Mouse (Mus musculus): ENCODE measurements around the gene Galp. TPM values are rescaled to one million over a fixed set of nuclear protein-coding genes. Genes with fewer than 3 reads are reported as not detected.
A peak's percentile ranks its signal among the peaks of the same experiment; 100 is the strongest.

Galp gene
- polyA plus RNA-seq, 1 experiment from 2014 or later: not detected

DNA sequence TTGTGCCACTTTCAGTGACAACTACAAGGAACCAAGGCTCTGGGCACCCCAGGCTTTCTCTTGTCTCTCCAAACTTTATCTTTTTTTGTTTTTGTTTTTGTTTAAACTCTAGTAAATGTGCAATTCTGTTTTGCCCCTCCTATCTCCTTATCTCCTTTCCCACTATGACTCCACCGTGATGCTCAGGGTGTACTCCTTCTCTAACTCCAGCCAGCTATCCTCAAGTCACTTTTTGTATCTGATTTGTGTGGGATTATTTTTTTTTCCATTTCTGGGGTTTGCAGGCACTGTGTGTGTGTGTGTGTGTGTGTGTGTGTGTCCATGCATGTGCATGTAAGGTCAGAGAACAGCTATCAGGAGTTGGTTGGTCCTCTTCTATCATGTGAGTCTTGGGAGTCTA, 39.4 kb upstream of the Galp start:
- Histone ChIP-seq H3K36me3 (ENCODE audit: control insufficient read depth, insufficient read depth) (no peaks in the 10 kb centered on the region), H3K9ac (replicated peaks; ENCODE audit: low read depth, low read length) (no peak overlapping the region), H3K4me3 (replicated peaks; ENCODE audit: low read length) (no peak overlapping the region), H3K27me3 (replicated peaks; ENCODE audit: control insufficient read depth, insufficient read depth, low read length) (no peaks in the 10 kb centered on the region), H3K4me2 (ENCODE audit: low read length) (no peak overlapping the region), H3K9me3 (ENCODE audit: control insufficient read depth, low read length) (no peaks in the 10 kb centered on the region), H3K4me1 (replicated peaks; ENCODE audit: control insufficient read depth, insufficient read depth, low read length) (peaks cover 20% of the 10 kb centered on the region), H3K27ac (ENCODE audit: low read length) (no peak overlapping the region)
- 94% methylated on average over 1 of the region's 1 CpGs for WGBS
- ATAC-seq: no peak

DNA sequence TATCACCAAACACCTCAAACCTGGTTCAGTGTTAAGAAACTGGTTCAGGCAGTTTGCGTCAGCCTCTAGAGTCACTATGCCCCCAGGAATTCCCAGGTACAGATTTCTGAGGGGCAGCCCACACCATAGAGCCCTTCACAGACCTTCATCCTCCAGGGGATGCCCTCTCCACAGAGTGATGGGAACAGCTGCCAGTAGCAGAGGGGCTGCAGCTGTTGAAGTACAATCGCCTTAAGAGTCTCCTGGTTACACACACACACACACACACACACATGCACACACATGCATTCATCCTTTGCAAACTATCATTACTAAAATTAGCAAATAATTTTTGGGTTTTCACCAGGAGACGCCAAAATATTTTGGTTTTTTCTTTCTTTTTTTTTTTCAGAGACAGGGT, 37.3 kb upstream of the Galp start:
- no peaks in the 10 kb centered on the region for H3K36me3 ChIP-seq (ENCODE audit: control insufficient read depth, insufficient read depth)
- no peaks in the 10 kb centered on the region for H3K9me3 ChIP-seq (ENCODE audit: control insufficient read depth, low read length)
- H3K27ac ChIP-seq (ENCODE audit: low read length): no peak overlapping the region
- no peak overlapping the region for H3K9ac ChIP-seq (replicated peaks; ENCODE audit: low read depth, low read length)
- no peak overlapping the region for H3K4me3 ChIP-seq (replicated peaks; ENCODE audit: low read length)
- no peak for ATAC-seq
- H3K4me2 ChIP-seq (ENCODE audit: low read length): no peak overlapping the region
- H3K27me3 ChIP-seq (replicated peaks; ENCODE audit: control insufficient read depth, insufficient read depth, low read length): no peaks in the 10 kb centered on the region
- H3K4me1 ChIP-seq (replicated peaks; ENCODE audit: control insufficient read depth, insufficient read depth, low read length): peaks cover 12% of the 10 kb centered on the region
- 86% methylated on average over 3 of the region's 3 CpGs for WGBS

DNA sequence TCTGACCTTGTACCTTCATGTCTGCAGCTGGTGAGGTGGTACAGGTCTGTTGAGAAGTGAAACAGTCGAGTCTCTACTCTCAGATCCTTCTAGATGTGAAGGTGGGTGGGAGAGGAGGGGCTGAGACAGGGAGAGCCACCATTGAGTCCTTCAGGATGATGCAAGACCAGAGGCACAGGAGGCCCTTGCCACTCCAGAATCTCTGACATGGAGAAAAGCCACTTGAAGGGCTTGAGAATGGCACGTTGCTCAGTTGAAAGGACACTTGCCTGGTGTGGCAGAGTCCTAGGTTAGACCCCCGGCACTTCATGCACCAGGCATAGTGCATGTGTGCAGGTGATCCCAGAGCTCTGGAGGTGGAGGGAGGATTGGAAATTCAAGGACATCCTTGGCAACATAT, 35.3 kb upstream of the Galp start:
- H3K4me1 ChIP-seq (replicated peaks; ENCODE audit: control insufficient read depth, insufficient read depth, low read length): peaks cover 5% of the 10 kb centered on the region
- no peak overlapping the region for H3K4me3 ChIP-seq (replicated peaks; ENCODE audit: low read length)
- no peak overlapping the region for H3K4me2 ChIP-seq (ENCODE audit: low read length)
- no peaks in the 10 kb centered on the region for H3K36me3 ChIP-seq (ENCODE audit: control insufficient read depth, insufficient read depth)
- no peaks in the 10 kb centered on the region for H3K9me3 ChIP-seq (ENCODE audit: control insufficient read depth, low read length)
- whole genome bisulfite sequencing: 58% methylated on average over 3 of the region's 3 CpGs
- H3K27me3 ChIP-seq (replicated peaks; ENCODE audit: control insufficient read depth, insufficient read depth, low read length): no peaks in the 10 kb centered on the region
- no peak overlapping the region for H3K9ac ChIP-seq (replicated peaks; ENCODE audit: low read depth, low read length)
- ATAC-seq: no peak
- H3K27ac ChIP-seq (ENCODE audit: low read length): no peak overlapping the region

DNA sequence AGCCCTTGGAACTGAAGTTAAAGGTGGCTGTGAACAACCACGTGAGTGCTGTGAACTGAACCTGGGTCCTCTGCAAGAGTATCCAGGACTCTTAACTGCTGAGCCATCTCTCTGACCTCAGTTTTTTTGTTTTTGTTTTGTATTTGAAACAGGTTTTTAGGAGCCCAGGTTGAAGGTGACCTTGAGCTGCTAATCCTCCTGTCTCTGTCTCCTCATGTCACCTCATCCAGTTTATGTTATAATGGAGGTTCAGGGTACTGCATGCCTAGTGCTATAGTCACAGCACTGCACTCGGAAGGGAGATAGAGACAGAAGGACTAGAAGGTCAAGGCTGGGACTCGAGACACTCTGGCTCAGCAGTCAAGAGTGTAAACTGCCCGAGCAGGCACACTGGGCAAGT, 34.7 kb upstream of the Galp start:
- Histone ChIP-seq H3K36me3 (ENCODE audit: control insufficient read depth, insufficient read depth) (no peaks in the 10 kb centered on the region), H3K27ac (ENCODE audit: low read length) (no peak overlapping the region), H3K9ac (replicated peaks; ENCODE audit: low read depth, low read length) (no peak overlapping the region), H3K9me3 (ENCODE audit: control insufficient read depth, low read length) (no peaks in the 10 kb centered on the region), H3K27me3 (replicated peaks; ENCODE audit: control insufficient read depth, insufficient read depth, low read length) (no peaks in the 10 kb centered on the region), H3K4me2 (ENCODE audit: low read length) (no peak overlapping the region), H3K4me3 (replicated peaks; ENCODE audit: low read length) (no peak overlapping the region), H3K4me1 (replicated peaks; ENCODE audit: control insufficient read depth, insufficient read depth, low read length) (no peaks in the 10 kb centered on the region; the same call in 1 of the 2 replicates)
- 85% methylated on average over 4 of the region's 4 CpGs for WGBS
- ATAC-seq: no peak

DNA sequence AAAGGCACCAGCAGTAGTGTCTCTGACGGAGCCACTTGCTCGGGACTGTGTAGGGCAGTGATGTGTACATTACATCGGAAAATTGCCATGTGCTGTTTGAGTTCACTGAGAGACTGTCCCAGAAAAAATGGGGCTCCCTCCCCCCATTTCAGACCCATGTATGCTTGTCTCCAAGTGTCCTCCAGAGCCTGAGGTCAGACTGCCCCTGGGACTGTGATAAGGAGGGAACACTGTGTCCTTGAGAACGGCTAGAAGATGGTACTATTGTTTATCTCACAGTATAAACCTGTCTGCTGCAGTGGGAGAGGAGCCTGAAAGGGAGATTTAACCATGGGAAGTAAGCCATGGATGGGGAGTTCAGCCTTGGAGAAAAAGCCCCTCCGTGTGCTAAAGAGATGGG, 32.2 kb upstream of the Galp start:
- no peak overlapping the region for H3K27ac ChIP-seq (ENCODE audit: low read length)
- H3K36me3 ChIP-seq (ENCODE audit: control insufficient read depth, insufficient read depth): no peaks in the 10 kb centered on the region
- ATAC-seq: no peak
- no peaks in the 10 kb centered on the region for H3K9me3 ChIP-seq (ENCODE audit: control insufficient read depth, low read length)
- no peaks in the 10 kb centered on the region for H3K4me1 ChIP-seq (replicated peaks; ENCODE audit: control insufficient read depth, insufficient read depth, low read length)
- no peak overlapping the region for H3K4me3 ChIP-seq (replicated peaks; ENCODE audit: low read length)
- H3K27me3 ChIP-seq (replicated peaks; ENCODE audit: control insufficient read depth, insufficient read depth, low read length): no peaks in the 10 kb centered on the region
- no peak overlapping the region for H3K9ac ChIP-seq (replicated peaks; ENCODE audit: low read depth, low read length)
- WGBS: 71% methylated on average over 5 of the region's 5 CpGs
- H3K4me2 ChIP-seq (ENCODE audit: low read length): no peak overlapping the region

DNA sequence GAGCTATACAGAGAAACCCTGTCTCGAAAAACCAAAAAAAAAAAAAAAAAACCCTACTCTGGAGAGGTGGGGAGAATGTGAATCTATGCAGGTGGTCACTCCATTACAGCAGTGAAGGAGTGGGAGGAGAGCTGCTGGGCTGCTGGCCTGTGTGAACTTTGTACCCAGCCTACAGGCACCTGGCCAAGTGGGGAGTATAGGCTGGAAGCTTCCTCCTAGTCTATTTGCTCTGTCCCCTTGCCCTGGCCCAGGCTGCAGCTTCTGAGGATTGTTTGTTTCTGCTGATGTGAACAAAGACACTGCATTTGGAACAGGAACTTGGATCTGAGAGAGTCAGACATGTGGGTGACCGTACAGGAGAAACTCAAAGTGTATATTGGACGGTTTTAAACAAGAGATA, 27.5 kb upstream of the Galp start:
- H3K27me3 ChIP-seq (replicated peaks; ENCODE audit: control insufficient read depth, insufficient read depth, low read length): no peaks in the 10 kb centered on the region
- H3K9me3 ChIP-seq (ENCODE audit: control insufficient read depth, low read length): no peaks in the 10 kb centered on the region
- H3K36me3 ChIP-seq (ENCODE audit: control insufficient read depth, insufficient read depth): no peaks in the 10 kb centered on the region
- no peak overlapping the region for H3K27ac ChIP-seq (ENCODE audit: low read length)
- no peak overlapping the region for H3K9ac ChIP-seq (replicated peaks; ENCODE audit: low read depth, low read length)
- H3K4me3 ChIP-seq (replicated peaks; ENCODE audit: low read length): no peak overlapping the region
- no peak for ATAC-seq
- peaks cover 19% of the 10 kb centered on the region for H3K4me1 ChIP-seq (replicated peaks; ENCODE audit: control insufficient read depth, insufficient read depth, low read length)
- H3K4me2 ChIP-seq (ENCODE audit: low read length): no peak overlapping the region
- WGBS: 74% methylated on average over 3 of the region's 3 CpGs

DNA sequence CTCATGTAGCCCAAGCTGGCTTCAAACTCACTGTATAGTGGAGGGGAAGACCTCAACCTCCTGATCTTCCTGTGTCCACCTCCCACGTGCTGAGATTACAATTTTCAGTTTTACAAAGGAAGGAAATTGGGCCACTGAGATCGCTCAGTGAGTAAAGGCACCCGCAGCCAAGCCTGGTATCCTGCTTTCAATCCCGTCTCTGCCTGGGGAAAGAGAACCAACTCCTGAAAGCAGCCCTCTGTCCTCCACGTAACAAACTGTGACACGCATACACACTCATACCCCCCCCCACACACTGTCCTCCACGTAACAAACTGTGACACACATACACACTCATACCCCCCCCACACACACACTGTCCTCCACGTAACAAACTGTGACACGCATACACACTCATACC, 26.5 kb upstream of the Galp start:
- WGBS: 86% methylated on average over 9 of the region's 9 CpGs
- peaks cover 19% of the 10 kb centered on the region for H3K4me1 ChIP-seq (replicated peaks; ENCODE audit: control insufficient read depth, insufficient read depth, low read length)
- H3K4me3 ChIP-seq (replicated peaks; ENCODE audit: low read length): no peak overlapping the region
- ATAC-seq: no peak
- H3K9me3 ChIP-seq (ENCODE audit: control insufficient read depth, low read length): no peaks in the 10 kb centered on the region
- H3K4me2 ChIP-seq (ENCODE audit: low read length): no peak overlapping the region
- no peaks in the 10 kb centered on the region for H3K27me3 ChIP-seq (replicated peaks; ENCODE audit: control insufficient read depth, insufficient read depth, low read length)
- no peak overlapping the region for H3K9ac ChIP-seq (replicated peaks; ENCODE audit: low read depth, low read length)
- no peaks in the 10 kb centered on the region for H3K36me3 ChIP-seq (ENCODE audit: control insufficient read depth, insufficient read depth)
- no peak overlapping the region for H3K27ac ChIP-seq (ENCODE audit: low read length)

DNA sequence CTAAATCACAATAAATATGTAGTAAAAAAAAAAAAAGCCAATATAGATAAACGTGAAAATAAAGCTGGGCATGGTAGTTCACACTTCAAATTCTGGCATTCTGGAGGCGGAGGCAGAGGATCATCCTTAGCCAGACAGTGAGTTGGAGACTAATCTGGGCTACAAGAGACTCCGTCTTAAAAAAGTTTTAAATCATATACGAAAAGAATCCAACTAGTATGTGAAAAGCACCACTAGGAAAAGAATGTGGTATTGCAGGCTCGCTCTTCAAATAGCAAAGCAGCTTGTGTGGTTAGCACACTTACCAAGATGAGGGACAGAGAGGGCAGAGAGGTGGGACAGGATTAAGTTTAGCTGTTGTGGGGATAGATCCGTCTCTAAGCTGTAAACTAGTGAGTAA, 26.0 kb upstream of the Galp start:
- H3K4me2 ChIP-seq (ENCODE audit: low read length): peak overlapping the region; percentile 75
- H3K4me3 ChIP-seq (replicated peaks; ENCODE audit: low read length): no peak overlapping the region
- no peak overlapping the region; the same call in 1 of the 2 replicates for H3K9ac ChIP-seq (replicated peaks; ENCODE audit: low read depth, low read length)
- ATAC-seq: no peak
- no peaks in the 10 kb centered on the region for H3K36me3 ChIP-seq (ENCODE audit: control insufficient read depth, insufficient read depth)
- peak overlapping the region; percentile 73; the same call in 1 of the 2 replicates for H3K27ac ChIP-seq (ENCODE audit: low read length)
- H3K4me1 ChIP-seq (replicated peaks; ENCODE audit: control insufficient read depth, insufficient read depth, low read length): peaks cover 19% of the 10 kb centered on the region
- H3K27me3 ChIP-seq (replicated peaks; ENCODE audit: control insufficient read depth, insufficient read depth, low read length): no peaks in the 10 kb centered on the region
- no peaks in the 10 kb centered on the region for H3K9me3 ChIP-seq (ENCODE audit: control insufficient read depth, low read length)
- WGBS: 45% methylated on average over 6 of the region's 6 CpGs

DNA sequence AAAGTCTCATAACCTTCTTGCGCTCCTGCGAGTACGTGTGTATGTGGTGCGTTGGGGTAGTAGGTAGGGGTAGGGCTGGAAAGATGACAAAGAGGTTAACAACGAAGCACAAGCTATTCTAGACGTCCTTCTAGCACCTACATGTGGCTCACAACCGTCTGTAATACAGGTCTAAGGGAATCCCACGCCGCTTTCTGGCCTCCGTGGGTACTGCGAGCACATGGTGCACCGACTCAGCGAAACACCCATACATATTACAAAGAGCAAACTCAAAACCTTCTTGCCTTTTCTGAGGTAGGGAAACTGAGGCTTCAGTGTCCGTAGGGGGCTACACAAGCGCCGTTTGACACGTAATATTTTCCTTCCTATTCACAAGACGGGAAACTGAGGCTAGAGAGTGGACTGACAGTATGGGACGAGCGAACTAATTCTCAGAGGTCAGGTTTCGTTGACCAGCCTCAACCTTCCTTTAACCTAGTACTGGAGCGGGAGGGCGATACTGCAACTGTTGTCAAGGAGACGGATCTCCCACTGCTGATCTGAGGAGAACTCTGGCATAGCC, 25.4 kb upstream of the Galp start:
- Histone ChIP-seq H3K4me1 (replicated peaks; ENCODE audit: control insufficient read depth, insufficient read depth, low read length) (peaks cover 19% of the 10 kb centered on the region), H3K9ac (replicated peaks; ENCODE audit: low read depth, low read length) (peak overlapping the region; percentile 43), H3K36me3 (ENCODE audit: control insufficient read depth, insufficient read depth) (no peaks in the 10 kb centered on the region), H3K4me2 (ENCODE audit: low read length) (peak overlapping the region; percentile 75), H3K9me3 (ENCODE audit: control insufficient read depth, low read length) (no peaks in the 10 kb centered on the region), H3K27ac (ENCODE audit: low read length) (peak overlapping the region; percentile 73), H3K27me3 (replicated peaks; ENCODE audit: control insufficient read depth, insufficient read depth, low read length) (no peaks in the 10 kb centered on the region), H3K4me3 (replicated peaks; ENCODE audit: low read length) (peak overlapping the region; percentile 60)
- peak; percentile 37 for ATAC-seq
- under 1% methylated on average over 24 of the region's 24 CpGs for WGBS

Measured in forebrain, embryonic 16.5 days (tissue).